Mouse (Mus musculus): ENCODE data around the gene Pdgfd. TPM values are rescaled to one million over a fixed set of nuclear protein-coding genes. Genes with fewer than 3 reads are reported as not detected.

The Pdgfd gene
- polyA plus RNA-seq, 1 experiment from 2014 or later, result 4.2 TPM

- Histone ChIP-seq H3K4me3 (ENCODE audit: low read depth, low read length) (no peak overlapping the region), H3K27me3 (ENCODE audit: control insufficient read depth, insufficient read depth, low read length) (no peaks in the 10 kb centered on the region), H3K27ac (ENCODE audit: low read depth, low read length) (no peak overlapping the region), H3K9ac (ENCODE audit: low read length) (no peak overlapping the region), H3K4me1 (ENCODE audit: control insufficient read depth, insufficient read depth, low read length) (no peaks in the 10 kb centered on the region), H3K9me3 (ENCODE audit: control insufficient read depth, low read length) (no peaks in the 10 kb centered on the region), H3K36me3 (ENCODE audit: control insufficient read depth, insufficient read depth, low read length) (no peaks in the 10 kb centered on the region), H3K4me2 (ENCODE audit: low read depth) (no peak overlapping the region)
- no peak for ATAC-seq (ENCODE audit: insufficient read depth, low FRiP score, low TSS enrichment)
- 69% methylated on average over 2 of the region's 2 CpGs for WGBS
- DNase-seq (ENCODE audit: low spot score), result no peak
Measured at GRCm38 (mm10) chr9:6336236-6336635, 167.9 kb downstream of the Pdgfd start.

- Histone ChIP-seq H3K9ac (ENCODE audit: low read length) (no peak overlapping the region), H3K4me2 (ENCODE audit: low read depth) (no peak overlapping the region), H3K4me3 (ENCODE audit: low read depth, low read length) (no peak overlapping the region), H3K4me1 (ENCODE audit: control insufficient read depth, insufficient read depth, low read length) (no peaks in the 10 kb centered on the region), H3K9me3 (ENCODE audit: control insufficient read depth, low read length) (no peaks in the 10 kb centered on the region), H3K36me3 (ENCODE audit: control insufficient read depth, insufficient read depth, low read length) (no peaks in the 10 kb centered on the region), H3K27ac (ENCODE audit: low read depth, low read length) (no peak overlapping the region), H3K27me3 (ENCODE audit: control insufficient read depth, insufficient read depth, low read length) (no peaks in the 10 kb centered on the region)
- DNase-seq (ENCODE audit: low spot score) (no peak), ATAC-seq (ENCODE audit: insufficient read depth, low FRiP score, low TSS enrichment) (no peak)
- WGBS, result 89% methylated on average over 2 of the region's 2 CpGs
Measured at GRCm38 (mm10) chr9:6337891-6338290, 169.5 kb downstream of the Pdgfd start.

DNA sequence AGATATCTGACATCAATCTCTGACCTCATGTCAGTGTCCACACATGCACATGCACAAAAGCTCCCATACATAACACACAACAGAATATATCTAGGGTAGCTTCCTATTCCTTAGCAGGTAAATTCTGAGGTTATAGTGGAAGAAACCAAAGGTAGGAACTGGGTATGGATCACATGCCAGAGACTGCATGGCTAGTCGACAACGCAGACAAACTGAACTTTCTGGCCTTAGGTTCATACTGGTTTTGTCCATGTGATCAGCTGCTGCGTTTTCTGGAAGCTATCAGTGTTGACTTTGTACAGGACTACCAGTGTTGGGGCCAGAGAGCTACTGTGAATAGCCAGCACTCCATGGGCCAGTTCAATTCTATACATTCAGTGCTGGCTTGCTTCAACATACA is 170.0 kb downstream of the Pdgfd start:
- 92% methylated on average over 3 of the region's 3 CpGs for WGBS
- H3K9me3 ChIP-seq (ENCODE audit: control insufficient read depth, low read length), result no peaks in the 10 kb centered on the region
- ATAC-seq (ENCODE audit: insufficient read depth, low FRiP score, low TSS enrichment) (no peak), DNase-seq (ENCODE audit: low spot score) (no peak)
- no peak overlapping the region for H3K4me3 ChIP-seq (ENCODE audit: low read depth, low read length)
- H3K27ac ChIP-seq (ENCODE audit: low read depth, low read length), result no peak overlapping the region
- no peak overlapping the region for H3K9ac ChIP-seq (ENCODE audit: low read length)
- no peaks in the 10 kb centered on the region for H3K27me3 ChIP-seq (ENCODE audit: control insufficient read depth, insufficient read depth, low read length)
- no peaks in the 10 kb centered on the region for H3K4me1 ChIP-seq (ENCODE audit: control insufficient read depth, insufficient read depth, low read length)
- H3K36me3 ChIP-seq (ENCODE audit: control insufficient read depth, insufficient read depth, low read length), result no peaks in the 10 kb centered on the region
- no peak overlapping the region for H3K4me2 ChIP-seq (ENCODE audit: low read depth)

DNA sequence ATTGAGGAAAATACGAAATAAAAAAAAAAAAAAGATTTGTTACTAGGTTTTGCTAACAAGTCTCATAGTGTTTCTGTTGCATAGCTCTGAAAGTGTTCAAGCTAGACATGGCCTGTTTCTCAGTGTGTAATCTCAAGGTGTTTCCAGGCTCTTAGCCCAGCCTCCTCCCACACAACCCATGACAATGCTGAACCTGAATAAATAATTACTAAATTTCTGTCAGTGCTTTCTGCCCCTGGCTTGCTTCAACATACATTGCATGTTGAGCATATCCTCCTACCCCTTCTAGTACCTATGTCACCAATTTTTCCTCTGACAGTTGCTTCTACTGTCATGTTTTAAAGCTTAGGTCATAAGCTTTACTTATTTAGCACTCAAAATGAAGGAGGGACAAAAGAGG is 171.0 kb downstream of the Pdgfd start:
- Histone ChIP-seq H3K9ac (ENCODE audit: low read length) (no peak overlapping the region), H3K4me2 (ENCODE audit: low read depth) (no peak overlapping the region), H3K27me3 (ENCODE audit: control insufficient read depth, insufficient read depth, low read length) (no peaks in the 10 kb centered on the region), H3K27ac (ENCODE audit: low read depth, low read length) (no peak overlapping the region), H3K4me3 (ENCODE audit: low read depth, low read length) (no peak overlapping the region), H3K9me3 (ENCODE audit: control insufficient read depth, low read length) (no peaks in the 10 kb centered on the region), H3K4me1 (ENCODE audit: control insufficient read depth, insufficient read depth, low read length) (no peaks in the 10 kb centered on the region), H3K36me3 (ENCODE audit: control insufficient read depth, insufficient read depth, low read length) (no peaks in the 10 kb centered on the region)
- 93% methylated on average over 1 of the region's 1 CpGs for WGBS
- no peak for ATAC-seq (ENCODE audit: insufficient read depth, low FRiP score, low TSS enrichment)
- DNase-seq (ENCODE audit: low spot score), result no peak

- no peak overlapping the region for H3K4me3 ChIP-seq (ENCODE audit: low read depth, low read length)
- no peaks in the 10 kb centered on the region for H3K27me3 ChIP-seq (ENCODE audit: control insufficient read depth, insufficient read depth, low read length)
- no peak for DNase-seq (ENCODE audit: low spot score)
- H3K36me3 ChIP-seq (ENCODE audit: control insufficient read depth, insufficient read depth, low read length), result no peaks in the 10 kb centered on the region
- H3K4me1 ChIP-seq (ENCODE audit: control insufficient read depth, insufficient read depth, low read length), result no peaks in the 10 kb centered on the region
- no peak overlapping the region for H3K27ac ChIP-seq (ENCODE audit: low read depth, low read length)
- no peak for ATAC-seq (ENCODE audit: insufficient read depth, low FRiP score, low TSS enrichment)
- H3K9ac ChIP-seq (ENCODE audit: low read length), result no peak overlapping the region
- H3K9me3 ChIP-seq (ENCODE audit: control insufficient read depth, low read length), result no peaks in the 10 kb centered on the region
- no peak overlapping the region for H3K4me2 ChIP-seq (ENCODE audit: low read depth)
Measured at GRCm38 (mm10) chr9:6340750-6341149, 172.4 kb downstream of the Pdgfd start.

DNA sequence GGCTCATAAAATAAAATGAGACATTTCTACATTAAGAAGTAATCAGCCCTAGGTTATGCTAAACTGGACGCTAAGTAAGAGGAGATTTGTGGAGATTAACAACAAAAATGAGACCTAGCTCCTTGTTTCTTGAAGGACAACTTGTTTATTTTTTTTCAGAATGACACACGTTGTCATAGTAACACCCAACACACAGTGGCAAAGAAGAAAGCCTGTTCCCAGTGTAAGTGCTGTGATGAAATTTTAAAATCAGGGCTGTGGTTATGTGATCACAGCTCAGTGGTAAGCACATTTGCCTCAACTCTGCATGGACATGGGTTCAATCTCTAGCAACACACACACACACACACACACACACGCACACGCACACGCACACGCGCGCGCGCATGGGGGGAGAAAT is 174.5 kb downstream of the Pdgfd start:
- no peaks in the 10 kb centered on the region for H3K36me3 ChIP-seq (ENCODE audit: control insufficient read depth, insufficient read depth, low read length)
- ATAC-seq (ENCODE audit: insufficient read depth, low FRiP score, low TSS enrichment), result no peak
- WGBS, result 94% methylated on average over 10 of the region's 10 CpGs

GRCm38 (mm10) chr9:6344514-6344913 is 176.1 kb downstream of the Pdgfd start:
- H3K9ac ChIP-seq (ENCODE audit: low read length), result no peak overlapping the region
- WGBS, result 47% methylated on average over 2 of the region's 2 CpGs
- H3K27ac ChIP-seq (ENCODE audit: low read depth, low read length), result no peak overlapping the region
- H3K4me3 ChIP-seq (ENCODE audit: low read depth, low read length), result no peak overlapping the region
- ATAC-seq (ENCODE audit: insufficient read depth, low FRiP score, low TSS enrichment) (no peak), DNase-seq (ENCODE audit: low spot score) (no peak)
- no peaks in the 10 kb centered on the region for H3K27me3 ChIP-seq (ENCODE audit: control insufficient read depth, insufficient read depth, low read length)
- H3K36me3 ChIP-seq (ENCODE audit: control insufficient read depth, insufficient read depth, low read length), result no peaks in the 10 kb centered on the region
- H3K4me2 ChIP-seq (ENCODE audit: low read depth), result no peak overlapping the region
- no peaks in the 10 kb centered on the region for H3K4me1 ChIP-seq (ENCODE audit: control insufficient read depth, insufficient read depth, low read length)
- H3K9me3 ChIP-seq (ENCODE audit: control insufficient read depth, low read length), result no peaks in the 10 kb centered on the region

More for the DNA sequence above, 174.5 kb downstream of the Pdgfd start:
- no peaks in the 10 kb centered on the region for H3K4me1 ChIP-seq (ENCODE audit: control insufficient read depth, insufficient read depth, low read length)
- no peak overlapping the region for H3K4me3 ChIP-seq (ENCODE audit: low read depth, low read length)
- H3K9me3 ChIP-seq (ENCODE audit: control insufficient read depth, low read length), result no peaks in the 10 kb centered on the region
- H3K9ac ChIP-seq (ENCODE audit: low read length), result no peak overlapping the region
- H3K27me3 ChIP-seq (ENCODE audit: control insufficient read depth, insufficient read depth, low read length), result no peaks in the 10 kb centered on the region
- no peak overlapping the region for H3K27ac ChIP-seq (ENCODE audit: low read depth, low read length)
- H3K4me2 ChIP-seq (ENCODE audit: low read depth), result no peak overlapping the region
- DNase-seq (ENCODE audit: low spot score), result no peak

DNA sequence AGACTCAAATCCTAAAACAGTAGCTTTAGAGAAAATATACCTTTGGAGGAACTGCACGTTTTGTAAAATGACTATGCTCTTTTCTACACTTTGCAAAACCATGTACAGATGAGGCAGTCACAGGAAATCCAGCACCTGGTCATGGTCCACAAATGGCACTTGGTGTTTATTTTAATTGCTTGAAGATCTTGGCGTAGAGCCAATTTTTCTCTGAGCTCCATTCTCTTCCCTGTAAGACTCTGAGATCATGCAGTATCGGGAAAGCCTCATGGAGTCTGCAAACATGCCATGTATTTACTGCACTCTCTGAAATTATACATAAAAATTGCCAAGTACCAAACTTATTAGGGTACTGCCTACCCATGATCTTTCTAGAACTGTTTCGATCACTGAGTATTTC is 176.5 kb downstream of the Pdgfd start:
- ATAC-seq (ENCODE audit: insufficient read depth, low FRiP score, low TSS enrichment) (no peak), DNase-seq (ENCODE audit: low spot score) (no peak)
- 79% methylated on average over 4 of the region's 4 CpGs for WGBS

DNA sequence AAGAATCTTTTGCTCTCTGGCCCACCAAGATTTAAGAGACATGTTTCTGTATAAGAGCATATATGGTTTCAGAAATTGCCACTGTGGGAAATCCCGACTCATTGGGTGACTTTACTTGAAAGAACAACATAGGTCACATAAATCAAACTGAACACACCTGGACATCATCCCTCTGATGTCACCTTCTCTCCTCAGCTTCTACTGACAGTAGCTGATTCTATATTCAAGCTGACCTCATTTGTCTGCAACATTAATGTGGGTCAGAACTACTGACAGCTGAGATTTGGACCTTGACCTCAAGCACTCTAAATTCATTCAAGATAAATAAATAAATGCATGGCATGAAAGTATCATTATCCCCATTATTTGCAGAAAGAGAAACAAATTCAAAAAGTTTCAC is 177.0 kb downstream of the Pdgfd start:
- no peak overlapping the region for H3K9ac ChIP-seq (ENCODE audit: low read length)
- no peaks in the 10 kb centered on the region for H3K9me3 ChIP-seq (ENCODE audit: control insufficient read depth, low read length)
- H3K4me1 ChIP-seq (ENCODE audit: control insufficient read depth, insufficient read depth, low read length), result no peaks in the 10 kb centered on the region
- H3K4me2 ChIP-seq (ENCODE audit: low read depth), result no peak overlapping the region
- WGBS, result 76% methylated on average over 1 of the region's 1 CpGs
- H3K27me3 ChIP-seq (ENCODE audit: control insufficient read depth, insufficient read depth, low read length), result no peaks in the 10 kb centered on the region
- H3K36me3 ChIP-seq (ENCODE audit: control insufficient read depth, insufficient read depth, low read length), result no peaks in the 10 kb centered on the region
- ATAC-seq (ENCODE audit: insufficient read depth, low FRiP score, low TSS enrichment), result no peak
- no peak overlapping the region for H3K27ac ChIP-seq (ENCODE audit: low read depth, low read length)
- H3K4me3 ChIP-seq (ENCODE audit: low read depth, low read length), result no peak overlapping the region
- DNase-seq (ENCODE audit: low spot score), result no peak

More for the DNA sequence above, 176.5 kb downstream of the Pdgfd start:
- no peak overlapping the region for H3K27ac ChIP-seq (ENCODE audit: low read depth, low read length)
- H3K9me3 ChIP-seq (ENCODE audit: control insufficient read depth, low read length), result no peaks in the 10 kb centered on the region
- no peaks in the 10 kb centered on the region for H3K27me3 ChIP-seq (ENCODE audit: control insufficient read depth, insufficient read depth, low read length)
- H3K9ac ChIP-seq (ENCODE audit: low read length), result no peak overlapping the region
- H3K4me1 ChIP-seq (ENCODE audit: control insufficient read depth, insufficient read depth, low read length), result no peaks in the 10 kb centered on the region
- H3K4me3 ChIP-seq (ENCODE audit: low read depth, low read length), result no peak overlapping the region
- no peak overlapping the region for H3K4me2 ChIP-seq (ENCODE audit: low read depth)
- no peaks in the 10 kb centered on the region for H3K36me3 ChIP-seq (ENCODE audit: control insufficient read depth, insufficient read depth, low read length)
